Mouse (Mus musculus) fibroblast of lung, adult 2 months (primary cell): ENCODE results near the gene Klhdc10.

Experiments used
- DNase-seq: peaks from one replicate; pipeline ENCODE4 v3.0.0-alpha.2; 2011; ENCODE audit warnings: low read depth

Klhdc10 gene

GRCm38 (mm10) chr6:30403465-30403864, 1.8 kb downstream of the Klhdc10 start:
- DNase-seq, result peak; percentile 39

- DNase-seq, result no peak
Measured at GRCm38 (mm10) chr6:30404671-30405070, 3.0 kb downstream of the Klhdc10 start.

GRCm38 (mm10) chr6:30408276-30408675, 6.6 kb downstream of the Klhdc10 start:
- DNase-seq, result no peak

GRCm38 (mm10) chr6:30409399-30410093, 7.9 kb downstream of the Klhdc10 start:
- no peak for DNase-seq

GRCm38 (mm10) chr6:30411311-30411710, 9.6 kb downstream of the Klhdc10 start:
- no peak for DNase-seq

GRCm38 (mm10) chr6:30416126-30416525, 14.5 kb downstream of the Klhdc10 start:
- no peak for DNase-seq

GRCm38 (mm10) chr6:30416801-30417200, 15.1 kb downstream of the Klhdc10 start:
- no peak for DNase-seq

GRCm38 (mm10) chr6:30432461-30433192, 31.0 kb downstream of the Klhdc10 start:
- peak; percentile 14 for DNase-seq

GRCm38 (mm10) chr6:30436476-30436875, 34.8 kb downstream of the Klhdc10 start:
- no peak for DNase-seq

GRCm38 (mm10) chr6:30437054-30437453, 35.4 kb downstream of the Klhdc10 start:
- DNase-seq, result no peak

GRCm38 (mm10) chr6:30439576-30439975, 37.9 kb downstream of the Klhdc10 start:
- DNase-seq, result no peak

- no peak for DNase-seq
Measured at GRCm38 (mm10) chr6:30456991-30457390, 55.3 kb downstream of the Klhdc10 start.

- no peak for DNase-seq
Measured at GRCm38 (mm10) chr6:30458626-30459025, 57.0 kb downstream of the Klhdc10 start.

- no peak for DNase-seq
Measured at GRCm38 (mm10) chr6:30459056-30459747, 57.5 kb downstream of the Klhdc10 start.

GRCm38 (mm10) chr6:30459811-30460749, 58.4 kb downstream of the Klhdc10 start:
- DNase-seq, result no peak

GRCm38 (mm10) chr6:30460750-30461446, 59.2 kb downstream of the Klhdc10 start:
- DNase-seq, result no peak

GRCm38 (mm10) chr6:30461755-30462344, 60.2 kb downstream of the Klhdc10 start:
- DNase-seq, result no peak

- DNase-seq, result no peak
Measured at GRCm38 (mm10) chr6:30462822-30463221, 61.2 kb downstream of the Klhdc10 start.

GRCm38 (mm10) chr6:30465586-30465985, 63.9 kb downstream of the Klhdc10 start:
- DNase-seq, result no peak

GRCm38 (mm10) chr6:30468058-30468457, 66.4 kb downstream of the Klhdc10 start:
- no peak for DNase-seq

GRCm38 (mm10) chr6:30468684-30469083, 67.0 kb downstream of the Klhdc10 start:
- no peak for DNase-seq
